In genomic region chr9:89621750-89622149, GRCm38 (mm10) we compare ENCODE assay signal across 11 mouse cellular contexts. TPM values are rescaled to one million over a fixed set of nuclear protein-coding genes. Genes with fewer than 3 reads are reported as not detected.
DNase-seq lines count a peak whose midpoint lies in the region; ATAC-seq lines count a peak whose summit lies in the region.
"Had no signal": no experiment of that assay in that cellular context is flagged by ENCODE, and none has a peak within 500 bp of the region (broad histone marks: within the 10 kb centered on the region; RNA-seq: fewer than 3 reads in every experiment).

No protein-coding gene starts in this region.

- 4% methylated on average over 11 of the region's 11 CpGs for WGBS in forebrain, embryonic 11.5 days
- 4% methylated on average over 11 of the region's 11 CpGs for WGBS in limb, embryonic 13.5 days

- no peak overlapping the region for H3K27ac ChIP-seq in forebrain, embryonic 11.5 days (ENCODE audit: low read depth, low read length)
- no peak overlapping the region for H3K27ac ChIP-seq in limb, embryonic 13.5 days

- H3K36me3 ChIP-seq in forebrain, embryonic 11.5 days (ENCODE audit: control insufficient read depth, insufficient read depth, low read length): no peaks in the 10 kb centered on the region
- no peaks in the 10 kb centered on the region for H3K36me3 ChIP-seq in limb, embryonic 13.5 days

- H3K9me3 ChIP-seq in forebrain, embryonic 11.5 days (ENCODE audit: control insufficient read depth, low read length): no peaks in the 10 kb centered on the region
- no peaks in the 10 kb centered on the region for H3K9me3 ChIP-seq in limb, embryonic 13.5 days

- no peak overlapping the region for H3K9ac ChIP-seq in forebrain, embryonic 11.5 days (ENCODE audit: low read length)
- H3K9ac ChIP-seq in limb, embryonic 13.5 days: 0 out of 2 replicates have a peak overlapping the region, but pooled peaks have one; percentile 8

- H3K4me3 ChIP-seq in forebrain, embryonic 11.5 days (ENCODE audit: low read depth, low read length): no peak overlapping the region
- H3K4me3 ChIP-seq in limb, embryonic 13.5 days: peak overlapping the region; percentile 51
- H3K4me3 ChIP-seq: erythroblast, embryonic 14.5 days had no signal

- peaks cover 25% of the 10 kb centered on the region for H3K27me3 ChIP-seq in forebrain, embryonic 11.5 days (ENCODE audit: control insufficient read depth, insufficient read depth, low read length)
- H3K27me3 ChIP-seq in limb, embryonic 13.5 days: peaks cover 58% of the 10 kb centered on the region

- no peak for ATAC-seq in forebrain, embryonic 11.5 days (replicated peaks; ENCODE audit: low FRiP score)
- no peak for ATAC-seq in limb, embryonic 13.5 days (ENCODE audit: low FRiP score, low read depth)
- ATAC-seq: Patski had no signal

- peaks cover 5% of the 10 kb centered on the region; the same call in 1 of the 2 replicates for H3K4me1 ChIP-seq in forebrain, embryonic 11.5 days (replicated peaks; ENCODE audit: control insufficient read depth, insufficient read depth, low read length)
- peaks cover 21% of the 10 kb centered on the region for H3K4me1 ChIP-seq in limb, embryonic 13.5 days

- H3K4me2 ChIP-seq in forebrain, embryonic 11.5 days (ENCODE audit: low read depth, low read length, severe bottlenecking): peak overlapping the region; percentile 94; the same call in 1 of the 2 replicates
- peak overlapping the region; percentile 96 for H3K4me2 ChIP-seq in limb, embryonic 13.5 days (replicated peaks)

- peak; percentile 13 for DNase-seq in R1 (ENCODE audit: low read depth, low spot score)
- peak; percentile 80 for DNase-seq in brain, adult 2 months (ENCODE audit: low read depth, low spot score)
- no peak for DNase-seq in forebrain, embryonic 11.5 days (ENCODE audit: low spot score)
- DNase-seq in thymus, postnatal 0 days (ENCODE audit: low spot score): no peak
- no peak for DNase-seq in embryo, embryonic 10.5 days (ENCODE audit: low spot score)
- DNase-seq in c-Kit-positive CD71-positive TER-119-positive erythroid progenitor cells, embryonic 14.5 days (ENCODE audit: low spot score): no peak
- DNase-seq: layer of hippocampus, adult 9-11 months; thymus, postnatal 14 days had no signal

RNA-seq across cellular contexts. Expression of gene Minar1, which starts 1.2 kb away (rescaled TPM):
- 0.15 TPM in 1 of 2 replicates, not detected in the other for polyA plus RNA-seq in forebrain, embryonic 11.5 days (2014; fragmentation: Nextera tagmentation; extraction: Ambion mirVana)
- polyA plus RNA-seq in limb, embryonic 13.5 days (2015; fragmentation: Nextera tagmentation; extraction: Ambion mirVana): 0.42 and 0.49 TPM in 2 replicates
- 0.06 TPM in 1 of 2 replicates, not detected in the other for polyA plus RNA-seq in thymus, postnatal 0 days (2015; fragmentation: Nextera tagmentation; extraction: Ambion mirVana)
- polyA plus RNA-seq: erythroblast, embryonic 14.5 days; Patski had no signal

Comparison
In these comparisons a context has a peak if more than half of its experiments do, and no peak if none do; other contexts are left out.
1. DNase-seq: peak in R1 (single experiment) and brain, adult 2 months (single experiment); none in forebrain, embryonic 11.5 days (single experiment), thymus, postnatal 0 days (single experiment), embryo, embryonic 10.5 days (single experiment) and c-Kit-positive CD71-positive TER-119-positive erythroid progenitor cells, embryonic 14.5 days (single experiment).